In genomic region chr6:134898095-134898965, GRCm38 (mm10) we compare ENCODE assay signal across 8 mouse cellular contexts. TPM values are rescaled to one million over a fixed set of nuclear protein-coding genes. Genes with fewer than 3 reads are reported as not detected.
DNase-seq lines count a peak whose midpoint lies in the region; ATAC-seq and TF ChIP-seq lines count a peak whose summit lies in the region.

TSS of gene Gpr19 (minus strand) at chr6:134898578.

- H3K9me3 ChIP-seq in hindbrain, postnatal 0 days (ENCODE audit: low read length) = no peaks in the 10 kb centered on the region

- DNase-seq in gastrocnemius, adult 2 months = peak; percentile 96
- peak; percentile 97 for DNase-seq in hindbrain, postnatal 0 days (ENCODE audit: low spot score)
- DNase-seq in left cerebral cortex, adult 8-10 months (ENCODE audit: low spot score in 2 of 2) = peak; percentile 77
- DNase-seq in right cerebral cortex, postnatal 10 days (ENCODE audit: low spot score in 2 of 2) = peak; percentile 91 to 93
- peak; percentile 91 for DNase-seq in urinary bladder, postnatal 14 days (ENCODE audit: low spot score)

- ATAC-seq in activated CD4-positive, CD25-positive, alpha-beta regulatory T cell, adult 4 months = peak; percentile 66
- peak; percentile 60 for ATAC-seq in common myeloid progenitor, adult 5-6 weeks (replicated peaks; ENCODE audit: low read depth, poor library complexity, severe bottlenecking)
- peak; percentile 96 for ATAC-seq in hindbrain, postnatal 0 days
- peak; percentile 64 for ATAC-seq in megakaryocyte, adult 5-6 weeks (ENCODE audit: poor library complexity, severe bottlenecking)

- H3K27me3 ChIP-seq in hindbrain, postnatal 0 days (ENCODE audit: insufficient read depth, low read length) = no peaks in the 10 kb centered on the region

- H3K27ac ChIP-seq in gastrocnemius, adult 2 months = peak within 1 kb of the TSS; percentile 98
- peak within 1 kb of the TSS; percentile 100 for H3K27ac ChIP-seq in hindbrain, postnatal 0 days

- under 1% methylated on average over 51 of the region's 51 CpGs for WGBS in hindbrain, postnatal 0 days

- H3K4me2 ChIP-seq in hindbrain, postnatal 0 days (ENCODE audit: low read depth, low read length) = peak within 1 kb of the TSS; percentile 62

- H3K9ac ChIP-seq in hindbrain, postnatal 0 days (replicated peaks; ENCODE audit: low read length) = peak within 1 kb of the TSS; percentile 89

- H3K4me3 ChIP-seq in gastrocnemius, adult 2 months = peak within 1 kb of the TSS; percentile 97
- peak within 1 kb of the TSS; percentile 66 for H3K4me3 ChIP-seq in hindbrain, postnatal 0 days (ENCODE audit: low read length)

- H3K4me1 ChIP-seq in hindbrain, postnatal 0 days (ENCODE audit: insufficient read depth, low read length) = 0 out of 2 replicates have a peak, but pooled peaks cover 8% of the 10 kb centered on the region

- no peaks in the 10 kb centered on the region for H3K36me3 ChIP-seq in hindbrain, postnatal 0 days (ENCODE audit: insufficient read depth, low read length)

- TF ChIP-seq CTCF in gastrocnemius, adult 2 months (IDR thresholded peaks at IDR 0.05) = no peak; the same call in 1 of the 2 replicates
- peak; percentile 59 for TF ChIP-seq CTCF in hindbrain, postnatal 0 days (IDR thresholded peaks at IDR 0.05; ENCODE audit: low read depth)

- intact Hi-C loops in gastrocnemius, adult 2 months (cut with DNase I) = loop anchor here (1.0 to 5.0 kb wide), 2 partner anchors 22 to 34 kb away; partner anchors contain the start of gene Cdkn1b

RNA-seq across cellular contexts. Expression of gene Gpr19, which starts in this region (rescaled TPM):
- 1 to 10 TPM; 3.3 to 8.7 TPM for polyA plus RNA-seq in activated CD4-positive, CD25-positive, alpha-beta regulatory T cell, adult 4 months (2017; shearing (Covaris generic))
- 7.8 and 9.9 TPM in 2 replicates for total RNA-seq in common myeloid progenitor, adult 5-6 weeks (2017)
- 1 to 10 TPM; 4.0 to 4.1 TPM for total RNA-seq in gastrocnemius, adult 2 months (2021)
- 33.2 and 43.7 TPM in 2 replicates for total RNA-seq in hindbrain, postnatal 0 days (2014; rRNA removed)
- polyA plus RNA-seq in hindbrain, postnatal 0 days (2015; fragmentation: Nextera tagmentation; extraction: Ambion mirVana) = 33.7 and 33.9 TPM in 2 replicates
- total RNA-seq in left cerebral cortex, adult 8-10 months (2022) = 10 to 100 TPM; 22.9 to 26.3 (median 24.7) TPM
- 7.4 and 9.8 TPM in 2 replicates for total RNA-seq in megakaryocyte, adult 5-6 weeks (2015)
- 7.7 and 11.0 TPM in 2 replicates for total RNA-seq in megakaryocyte, adult 5-6 weeks (2017)

Comparison
In these comparisons a context has a peak if more than half of its experiments do, and no peak if none do; other contexts are left out.
1. Peak in every context shown above with its lines: DNase-seq, ATAC-seq, H3K4me3 ChIP-seq and H3K27ac ChIP-seq.